Mouse (Mus musculus): ENCODE measurements around the gene Akt3.

The Akt3 gene

DNA sequence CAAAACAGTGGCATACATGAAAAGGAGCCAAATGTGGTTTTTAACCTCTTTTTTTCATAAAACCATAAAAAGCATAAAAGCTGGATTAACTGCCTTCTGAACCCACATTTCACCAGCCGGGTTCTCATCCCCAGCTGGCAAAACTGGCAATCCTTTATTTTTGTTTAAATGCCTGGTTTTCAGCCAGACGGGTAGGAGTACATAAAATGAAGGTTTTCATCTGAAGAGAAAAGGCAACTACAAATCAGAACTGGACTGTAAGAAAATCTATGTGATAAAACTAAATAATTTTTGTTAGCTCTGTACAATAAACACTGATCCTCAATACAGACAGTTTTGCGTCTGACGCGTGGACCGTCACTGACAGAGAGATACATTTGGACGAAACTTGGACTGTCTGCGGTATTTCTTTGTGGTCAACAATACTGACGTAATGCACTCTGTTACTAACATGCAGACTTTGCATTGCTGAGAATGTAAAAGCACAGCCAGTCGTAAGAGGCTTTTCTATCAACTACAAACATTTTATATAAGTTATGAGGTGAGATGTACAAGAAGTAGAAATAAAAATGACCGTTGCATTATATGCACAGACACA lies 206.5 kb downstream of the Akt3 start:
- no peak for DNase-seq (ENCODE audit: extremely low spot score)

DNA sequence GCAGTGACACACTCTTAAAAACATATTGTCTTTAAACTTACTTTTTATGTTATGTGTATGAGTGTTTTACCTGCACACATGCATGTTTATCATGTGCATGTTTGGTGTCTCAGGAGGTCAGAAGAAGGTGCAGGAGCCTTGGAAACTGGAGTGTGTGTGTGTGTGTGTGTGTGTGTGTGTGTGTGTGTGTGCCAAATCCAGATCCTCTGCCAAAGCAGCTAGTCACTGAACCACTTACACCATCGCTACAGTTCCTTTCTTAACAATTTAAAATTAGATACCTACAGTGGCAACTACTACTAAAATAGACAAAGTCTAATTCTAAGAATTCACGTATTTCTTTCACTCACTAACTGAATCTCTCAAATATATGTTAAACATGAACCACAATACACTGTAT lies 209.2 kb downstream of the Akt3 start:
- no peak for DNase-seq (ENCODE audit: extremely low spot score)

DNA sequence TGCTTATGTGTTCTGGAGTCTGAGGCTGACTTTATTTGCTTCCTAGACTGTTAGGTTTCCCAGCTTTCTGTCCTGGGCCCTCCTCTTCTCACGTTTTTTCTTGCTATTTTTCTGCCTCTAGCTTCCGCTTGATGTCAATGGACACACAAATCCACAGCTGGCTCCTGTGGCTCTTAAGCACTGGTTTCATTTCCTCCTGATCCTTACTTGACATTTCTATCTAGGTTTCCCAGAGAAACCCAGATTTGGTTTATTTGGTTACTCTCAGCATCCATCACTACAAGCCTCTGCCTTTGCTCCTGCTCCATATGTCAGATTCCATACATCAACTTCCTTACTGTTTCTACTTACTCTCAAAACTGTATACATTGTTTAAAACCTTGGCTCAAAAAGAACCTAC lies 211.0 kb downstream of the Akt3 start:
- no peak for DNase-seq (ENCODE audit: extremely low spot score)

DNA sequence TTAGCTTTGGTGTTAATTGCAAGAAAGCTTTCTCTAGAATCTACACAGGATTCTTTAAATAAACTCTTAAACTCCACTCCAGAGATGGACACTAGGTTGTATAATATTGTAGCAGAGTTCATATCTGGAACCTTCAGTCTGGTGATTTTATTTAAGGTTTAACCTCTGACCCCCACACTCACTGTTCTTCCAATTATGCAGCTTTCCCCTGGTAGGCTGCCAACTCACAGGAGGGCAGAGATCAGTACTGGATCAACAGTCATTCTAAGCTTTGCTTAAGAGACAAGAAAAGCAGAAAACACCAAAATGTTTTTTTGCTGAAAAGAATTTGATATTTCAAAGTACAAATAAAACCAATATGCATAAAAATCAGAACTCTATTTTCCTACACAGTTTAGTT lies 212.1 kb downstream of the Akt3 start:
- no peak for DNase-seq (ENCODE audit: extremely low spot score)

DNA sequence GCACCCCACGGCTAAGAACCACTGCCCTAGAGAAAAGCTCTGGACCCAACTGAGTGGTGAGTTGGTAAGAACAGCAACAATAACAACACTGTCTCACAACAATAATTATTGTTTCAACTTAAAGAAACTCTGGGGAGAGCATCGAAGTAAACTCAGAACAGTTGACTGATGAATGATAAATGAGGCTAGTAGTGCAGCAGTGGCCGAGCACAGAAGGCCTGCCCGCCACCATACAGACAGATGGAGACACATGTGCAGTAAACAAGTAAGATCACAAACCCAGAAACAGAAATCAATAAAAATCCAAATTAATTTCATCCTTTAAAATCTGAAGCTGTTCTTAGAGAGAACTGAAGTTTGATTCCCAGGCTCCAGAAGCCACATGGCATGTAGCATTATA lies 217.9 kb downstream of the Akt3 start:
- no peak for DNase-seq (ENCODE audit: extremely low spot score)

DNA sequence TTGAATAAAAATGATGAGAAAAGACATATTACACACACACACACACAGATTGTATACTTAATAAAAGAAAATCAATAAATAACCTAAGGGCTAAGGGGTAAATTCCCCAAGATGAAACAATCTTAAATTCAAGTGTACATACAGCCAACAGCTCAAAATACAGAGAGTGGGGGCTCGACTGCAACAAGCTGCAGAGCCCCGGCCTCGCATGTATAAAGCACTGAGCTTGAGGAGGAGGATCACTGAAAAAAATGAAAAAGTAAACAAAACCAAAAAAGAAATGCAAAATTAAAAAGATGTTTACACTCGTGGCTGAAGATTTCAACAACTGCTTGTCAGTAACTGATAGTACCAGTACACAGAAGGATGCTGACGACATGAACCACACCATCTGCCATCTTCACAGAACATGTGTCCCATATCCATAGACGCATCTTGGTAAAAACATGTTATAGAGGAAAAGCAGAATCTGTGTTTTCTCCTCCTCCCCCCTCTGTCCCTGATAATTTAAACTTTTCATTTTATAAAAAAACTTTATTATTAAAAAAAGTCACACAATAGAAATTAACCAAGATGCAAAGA lies 218.8 kb downstream of the Akt3 start:
- no peak for DNase-seq (ENCODE audit: extremely low spot score)

DNA sequence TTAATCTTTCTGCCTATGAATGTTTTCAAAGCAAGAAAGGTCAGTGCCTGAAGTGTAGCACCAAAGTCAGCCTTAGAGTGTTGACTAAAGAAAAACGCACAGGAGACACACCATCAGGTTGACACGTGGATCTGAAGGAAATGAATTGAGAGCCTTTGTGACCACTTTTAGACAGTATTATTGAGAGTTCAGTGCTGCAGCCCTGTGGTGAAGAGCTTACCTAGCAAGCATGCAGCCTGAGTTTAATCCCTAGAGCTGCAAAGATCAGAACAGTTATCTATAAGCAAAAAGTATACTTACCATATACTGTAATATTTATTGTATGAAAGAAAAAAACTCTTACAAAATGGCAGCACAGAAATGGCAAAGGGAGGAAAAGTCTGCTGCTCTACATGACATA lies 219.6 kb downstream of the Akt3 start:
- DNase-seq (ENCODE audit: extremely low spot score), result no peak

DNA sequence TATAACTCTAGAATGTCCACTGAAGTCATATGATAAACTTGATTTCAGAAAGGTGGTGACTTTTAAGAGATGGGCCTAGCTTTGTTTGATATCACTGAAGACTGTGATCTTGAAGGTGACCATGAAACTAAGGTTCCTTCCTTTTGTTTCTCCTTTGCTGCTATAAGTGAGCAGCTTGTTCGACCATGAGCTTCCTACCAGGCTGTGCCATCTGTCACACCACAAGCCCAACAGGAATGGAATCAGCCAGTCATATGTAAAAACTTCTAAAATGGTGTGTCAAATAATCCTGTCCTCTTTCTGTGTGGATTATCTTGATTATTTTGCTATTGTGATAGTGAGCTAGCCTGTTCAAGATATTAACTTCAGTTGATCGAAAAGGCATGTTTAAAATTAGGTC lies 222.5 kb downstream of the Akt3 start:
- no peak for DNase-seq (ENCODE audit: extremely low spot score)

DNA sequence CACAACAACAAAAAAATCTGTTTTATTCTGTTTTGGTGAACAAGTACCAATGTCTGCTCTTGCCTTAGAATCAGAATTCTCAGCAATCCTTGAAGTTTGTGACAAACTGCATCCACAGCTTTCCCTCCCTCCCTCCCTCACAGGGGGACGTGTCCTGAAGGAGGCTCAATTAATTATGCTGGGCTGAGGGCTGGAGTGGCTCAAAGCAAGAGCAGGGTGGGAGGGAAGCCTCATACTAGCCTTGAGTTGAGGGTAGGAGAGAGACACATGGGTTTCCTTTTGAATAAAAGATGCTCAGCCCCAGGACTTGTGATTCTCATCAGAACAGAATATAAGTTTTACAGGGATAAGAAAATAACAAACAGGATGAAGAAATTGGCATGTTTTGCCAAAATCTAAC lies 225.8 kb downstream of the Akt3 start:
- DNase-seq (ENCODE audit: extremely low spot score), result no peak

DNA sequence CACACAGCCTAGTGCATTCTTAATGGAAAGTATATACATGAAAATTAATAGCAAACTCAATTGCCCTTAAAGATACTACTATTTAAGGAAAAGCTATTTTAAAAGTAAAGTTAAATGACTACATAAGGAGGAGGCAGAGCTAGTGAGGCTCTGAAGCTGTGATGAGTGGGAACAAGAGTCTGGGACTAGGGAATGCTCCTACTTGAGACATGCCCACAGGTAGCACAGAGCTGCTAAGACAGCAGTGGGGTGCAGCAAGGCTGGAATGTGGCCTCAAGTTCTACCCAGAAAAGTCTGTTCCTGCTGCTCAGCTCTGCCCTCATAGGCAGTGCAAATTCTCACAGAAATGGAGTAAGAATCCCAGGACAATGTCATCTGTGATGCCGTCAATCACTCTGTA lies 226.8 kb downstream of the Akt3 start:
- DNase-seq (ENCODE audit: extremely low spot score), result no peak

DNA sequence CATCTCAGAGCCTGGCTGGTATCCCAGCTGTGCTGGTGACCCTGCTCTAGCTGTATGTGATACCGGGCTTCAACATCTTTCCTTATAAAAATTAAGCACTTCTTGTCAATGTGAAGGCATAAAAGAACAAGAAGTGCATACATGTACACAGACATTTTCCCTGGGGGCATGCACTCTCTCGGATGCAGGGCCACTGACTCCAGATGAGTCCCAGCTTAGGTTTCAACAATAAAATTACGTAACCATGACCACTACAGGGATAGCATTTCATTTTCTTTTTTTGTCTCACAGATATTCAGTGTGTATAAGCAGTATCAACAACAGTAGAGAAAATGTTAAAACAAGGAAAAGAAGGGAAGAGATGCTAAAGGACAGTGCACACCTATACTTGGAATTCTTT lies 227.3 kb downstream of the Akt3 start:
- DNase-seq (ENCODE audit: extremely low spot score), result no peak

DNA sequence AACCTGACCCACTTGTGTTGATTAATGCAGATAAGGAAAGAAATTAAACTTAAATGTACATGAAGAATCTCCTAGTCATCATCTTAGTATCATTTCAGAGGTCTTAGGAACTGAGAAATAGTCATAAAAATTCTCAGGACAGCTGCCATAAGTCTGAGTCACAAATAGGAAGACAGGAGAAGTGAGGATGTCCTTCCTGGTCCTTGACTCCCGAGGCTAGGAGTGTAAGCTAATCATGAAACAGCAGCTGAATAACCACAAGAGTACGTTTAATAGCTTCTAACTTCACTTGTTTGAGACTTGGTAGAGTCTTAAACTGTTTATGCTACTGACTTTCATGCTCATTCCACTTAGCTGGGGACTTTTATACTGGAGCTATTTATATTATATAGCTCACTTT lies 229.0 kb downstream of the Akt3 start:
- DNase-seq (ENCODE audit: extremely low spot score), result no peak

DNA sequence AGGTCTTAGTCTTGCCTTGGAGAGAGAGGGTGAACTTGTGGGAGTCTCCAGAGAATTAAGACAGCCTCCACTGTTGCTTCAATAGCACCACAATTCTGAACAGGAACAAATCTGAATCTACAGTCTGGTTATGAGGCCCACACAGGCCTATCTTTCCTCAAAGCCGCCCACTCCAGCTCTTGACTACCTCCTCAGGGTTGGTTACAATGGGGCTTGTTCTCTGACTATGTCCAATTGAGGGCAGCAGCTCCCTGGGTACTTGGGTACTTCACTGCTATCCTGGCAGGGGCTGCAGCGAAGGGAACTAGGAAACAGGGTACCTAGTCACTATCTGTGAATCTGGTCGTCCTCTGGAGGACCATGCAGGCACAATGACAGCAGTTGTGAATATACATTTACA lies 230.3 kb downstream of the Akt3 start:
- no peak for DNase-seq (ENCODE audit: extremely low spot score)

DNA sequence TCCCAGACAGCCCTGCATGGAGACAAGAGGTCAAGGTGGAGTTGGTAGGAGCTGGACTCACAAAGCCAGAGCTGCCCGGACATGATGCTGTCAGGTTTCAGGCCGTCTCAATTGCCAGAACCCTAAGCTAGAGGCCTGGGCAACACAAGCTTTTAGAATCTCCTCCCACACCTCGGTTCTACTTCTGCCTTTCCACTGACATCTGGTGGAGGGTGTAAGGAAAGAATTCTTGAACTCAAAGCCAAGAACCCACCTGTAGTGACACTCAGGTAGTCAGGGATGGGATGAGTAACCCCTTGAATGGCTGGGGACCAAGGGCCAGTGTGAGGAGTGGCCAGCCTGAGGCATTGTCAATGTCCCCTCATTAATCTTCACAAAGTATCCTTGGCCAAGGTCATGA lies 235.3 kb downstream of the Akt3 start:
- no peak for DNase-seq (ENCODE audit: extremely low spot score)

DNA sequence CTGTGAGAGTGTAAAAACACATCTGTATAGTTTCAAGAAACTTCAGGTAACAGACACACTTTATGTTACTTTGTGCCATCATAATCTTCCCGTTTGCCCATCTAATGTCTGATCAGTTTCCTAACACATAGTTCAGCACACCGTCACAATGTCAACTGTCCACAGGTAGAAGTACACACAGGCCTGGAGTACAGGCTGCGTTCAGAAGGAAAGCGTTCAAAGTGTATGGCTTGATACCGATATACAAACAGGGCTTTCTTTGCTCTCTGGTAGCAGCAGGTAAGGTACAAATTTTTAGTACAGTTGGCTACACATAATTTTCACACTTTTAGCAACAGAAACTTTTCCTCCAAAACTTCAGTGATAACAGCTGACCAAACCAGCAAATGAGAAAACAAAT lies 238.3 kb downstream of the Akt3 start:
- no peak for DNase-seq (ENCODE audit: extremely low spot score)

DNA sequence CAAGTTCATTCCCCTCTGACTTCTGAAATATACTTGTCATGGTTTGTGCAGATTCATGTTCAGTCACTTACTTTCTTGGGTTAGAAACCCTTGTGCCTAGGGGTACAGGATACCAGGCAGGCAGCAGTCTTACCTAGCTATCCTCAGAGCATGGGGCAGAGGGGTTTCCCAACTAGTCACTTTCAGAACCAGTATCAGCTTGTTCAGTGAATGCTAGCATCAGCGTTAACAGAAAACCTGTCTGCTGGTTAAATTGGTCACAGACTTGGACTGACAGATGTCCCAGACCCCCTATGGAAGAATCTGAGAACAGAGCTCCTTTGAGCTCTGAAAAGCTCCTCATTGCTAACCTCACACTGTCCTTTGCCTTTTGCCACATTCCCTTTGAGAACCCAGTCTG lies 239.3 kb downstream of the Akt3 start:
- no peak for DNase-seq (ENCODE audit: extremely low spot score)

DNA sequence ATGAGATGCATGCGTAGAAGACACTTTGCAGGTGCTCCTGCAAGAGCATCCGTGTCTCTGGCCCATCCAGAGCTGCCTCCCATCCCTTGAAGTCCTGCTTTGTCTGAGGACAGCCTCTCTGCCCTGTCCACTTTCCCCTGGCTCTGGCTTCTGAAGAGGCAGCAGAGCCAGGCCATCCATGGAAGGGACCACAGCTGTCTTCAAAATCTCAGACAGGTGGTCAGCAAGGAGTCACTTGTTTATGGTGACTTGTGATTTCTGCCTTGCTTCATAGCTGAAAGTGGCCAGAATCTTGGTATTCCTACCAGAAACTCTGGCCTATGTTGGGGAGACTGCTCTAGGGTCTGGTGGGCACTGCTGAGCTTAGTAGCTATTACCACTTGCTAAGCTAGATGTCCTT lies 241.3 kb downstream of the Akt3 start:
- DNase-seq (ENCODE audit: extremely low spot score), result no peak

DNA sequence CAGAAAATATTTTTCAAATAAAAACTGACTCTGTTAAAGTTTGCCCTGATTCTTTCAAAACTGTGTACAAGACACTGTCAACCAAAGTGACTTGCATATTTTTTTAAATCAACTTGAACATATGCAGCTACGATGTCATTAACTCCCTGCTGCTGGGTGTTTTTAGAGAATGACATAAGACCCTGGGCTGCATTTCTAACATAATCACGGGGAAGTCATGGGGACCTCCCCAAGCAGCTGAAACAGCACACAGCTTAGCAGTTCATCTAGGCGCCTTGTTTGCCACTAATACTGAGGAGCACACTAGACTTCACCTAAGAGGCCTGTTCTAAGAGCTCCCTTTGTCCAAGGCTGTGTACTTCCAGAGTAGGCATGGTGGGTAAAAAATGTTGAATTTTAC lies 242.1 kb downstream of the Akt3 start:
- DNase-seq (ENCODE audit: extremely low spot score), result no peak

DNA sequence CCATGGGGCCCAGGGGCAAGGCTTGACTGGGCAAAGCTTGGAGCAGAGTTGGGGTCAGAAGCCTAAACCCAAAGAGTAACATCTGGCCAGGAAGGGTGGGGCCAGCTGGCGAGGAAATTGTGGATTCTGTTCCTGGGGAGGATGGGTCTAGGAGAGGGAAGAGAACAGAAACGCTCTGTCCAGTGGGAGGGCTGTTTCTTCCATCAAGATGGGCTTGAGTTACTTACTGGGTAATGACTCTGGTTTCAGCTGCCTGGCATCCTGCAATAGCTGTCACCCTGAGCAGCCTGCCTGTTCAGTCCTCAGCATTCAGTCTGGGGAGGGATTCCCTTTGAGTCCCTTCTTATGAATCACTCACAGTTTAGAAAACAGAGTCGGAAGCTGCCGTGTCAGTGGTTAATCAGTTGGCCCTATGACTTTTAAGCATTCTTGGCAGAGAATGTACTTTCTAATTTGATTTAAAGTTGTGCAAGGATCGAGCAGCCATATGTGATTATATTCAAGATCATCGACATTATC lies 243.0 kb downstream of the Akt3 start:
- no peak for DNase-seq (ENCODE audit: extremely low spot score)

DNA sequence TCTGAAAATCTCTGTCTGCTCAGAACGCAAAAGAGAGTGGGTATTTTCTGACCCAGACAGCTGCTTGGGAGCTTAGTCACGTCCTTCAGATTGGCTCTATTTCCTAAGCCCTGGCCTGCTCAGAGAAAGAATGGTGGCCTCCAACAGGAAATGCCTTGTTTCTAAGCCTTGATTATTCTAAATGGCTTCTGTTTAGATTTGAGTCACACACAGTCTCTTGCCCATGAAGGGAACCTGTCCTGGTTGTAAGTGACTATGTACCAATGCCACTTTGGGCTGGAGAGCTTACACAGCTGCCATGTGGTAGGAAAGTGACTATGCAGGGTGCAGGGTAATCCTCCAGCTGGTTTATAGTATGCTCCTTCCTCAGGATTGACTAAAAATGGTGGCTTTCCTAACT lies 243.7 kb downstream of the Akt3 start:
- no peak for DNase-seq (ENCODE audit: extremely low spot score)

DNA sequence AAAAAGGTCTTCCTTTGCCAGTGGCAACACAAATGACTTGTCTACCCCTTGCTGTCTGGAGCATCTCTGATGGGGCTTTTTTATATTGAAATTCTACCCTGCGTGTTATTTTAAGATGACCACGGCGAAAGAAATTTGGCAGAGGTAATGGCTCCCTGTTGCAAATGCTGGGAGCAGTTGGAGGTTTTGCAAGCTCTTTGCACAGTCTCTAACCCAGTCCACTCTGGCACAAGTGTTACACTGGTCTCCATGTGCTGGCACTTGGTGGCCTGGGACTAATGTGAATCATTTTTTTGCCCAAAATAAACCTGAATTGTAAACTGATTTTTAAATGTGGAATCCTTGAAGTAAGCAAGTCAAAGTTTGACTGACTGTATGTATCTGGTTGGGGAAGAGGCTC lies 244.2 kb downstream of the Akt3 start:
- DNase-seq (ENCODE audit: extremely low spot score), result no peak

DNA sequence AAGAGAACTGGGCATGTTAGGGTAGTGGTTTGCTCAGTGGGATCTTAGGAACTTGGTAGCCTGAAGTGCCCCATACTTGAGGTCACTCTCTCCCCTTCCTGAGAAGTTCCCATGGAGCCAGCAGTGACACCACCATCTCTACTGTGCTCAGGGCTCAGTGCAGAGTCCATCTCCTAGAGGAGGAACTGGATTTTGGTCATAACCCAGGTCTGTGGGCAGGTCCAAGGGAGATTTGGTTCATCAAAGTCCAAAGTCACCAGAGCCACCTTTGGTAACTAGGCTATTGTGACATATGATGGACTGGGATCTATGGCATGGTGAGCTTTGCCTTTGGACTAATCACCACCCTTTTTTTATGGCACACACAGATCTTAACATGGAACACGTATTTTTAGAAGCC lies 244.7 kb downstream of the Akt3 start:
- no peak for DNase-seq (ENCODE audit: extremely low spot score)

DNA sequence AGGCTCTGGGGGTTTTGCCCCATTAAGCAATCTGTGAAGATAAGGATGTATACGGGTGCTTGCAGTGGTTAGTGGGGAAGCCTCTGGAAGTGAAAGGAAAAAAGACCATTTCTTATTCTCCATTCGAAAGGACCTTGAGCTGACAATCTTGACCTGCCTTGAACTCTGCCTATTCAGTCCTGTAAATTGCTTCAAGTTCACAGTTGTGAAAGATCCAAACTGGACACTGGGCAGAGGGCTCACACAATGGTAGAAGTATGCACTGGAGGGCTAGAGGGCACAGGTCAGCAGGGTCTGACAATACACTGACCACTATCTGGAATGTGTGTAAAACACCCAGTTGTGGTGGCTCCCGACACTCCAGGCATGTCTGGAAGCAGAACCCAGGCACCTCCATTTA lies 245.2 kb downstream of the Akt3 start:
- no peak for DNase-seq (ENCODE audit: extremely low spot score)

DNA sequence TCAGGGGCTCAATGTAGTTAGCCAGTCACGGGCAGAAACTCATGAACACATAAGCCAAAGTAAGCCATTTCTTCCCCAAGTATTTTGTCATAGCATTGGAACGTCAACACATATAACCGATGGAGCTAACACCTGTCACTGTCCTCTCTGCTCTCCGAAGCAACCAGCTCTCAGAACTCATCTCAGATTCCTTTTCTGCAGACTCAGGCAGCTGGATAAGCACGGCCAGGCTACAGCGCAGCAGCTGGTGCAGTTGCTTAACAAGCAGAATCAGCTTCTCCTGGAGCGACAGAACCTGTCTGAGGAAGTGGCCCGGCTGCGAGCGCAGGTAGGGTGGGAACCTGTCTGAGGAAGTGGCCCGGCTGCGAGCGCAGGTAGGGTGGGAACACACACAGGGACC lies 246.3 kb downstream of the Akt3 start:
- DNase-seq (ENCODE audit: extremely low spot score), result no peak

Data from embryo, embryonic 9.5 days (tissue).